Mouse (Mus musculus): ENCODE measurements at regions not wholly inside any gene's neighbourhood (a gene's known extent, or its start where the extent isn't known, plus 50 kb on each side); places are given as distances from the start of the nearest gene placed in this dataset.

DNA sequence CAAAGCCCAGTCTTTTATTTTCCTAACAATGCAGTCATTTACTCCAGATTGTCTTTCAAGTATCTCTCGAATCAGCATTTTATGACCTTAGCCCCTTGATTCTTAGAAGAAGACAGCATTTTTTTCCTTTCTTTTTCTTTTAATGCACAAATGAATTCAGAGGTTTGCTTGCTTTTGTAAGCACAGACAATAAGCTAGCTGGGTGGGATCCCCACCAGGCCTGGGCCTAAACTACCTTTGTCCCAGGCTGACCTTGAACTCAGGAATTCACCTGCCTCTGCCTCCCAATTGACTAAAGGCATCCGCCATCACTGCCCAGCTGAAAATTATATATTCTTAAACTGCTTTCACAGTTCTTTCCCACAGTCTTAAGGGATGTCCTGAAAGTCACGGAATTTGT, 195.5 kb upstream of the Ednra start:
- intact Hi-C loops (cut with DNase I) = no loop called here
- TF ChIP-seq CTCF (IDR thresholded peaks at IDR 0.05) = no peak
- Histone ChIP-seq H3K4me3 (no peak overlapping the region), H3K27ac (no peak overlapping the region)
- no peak for DNase-seq (ENCODE audit: extremely low spot score in 1 of 2, low spot score in 2 of 2)

GRCm38 (mm10) chr8:77921868-77922267, 197.6 kb upstream of the Ednra start:
- H3K27ac ChIP-seq = no peak overlapping the region
- no peak for TF ChIP-seq CTCF (IDR thresholded peaks at IDR 0.05)
- intact Hi-C loops (cut with DNase I) = no loop called here
- H3K4me3 ChIP-seq = no peak overlapping the region
- no peak for DNase-seq (ENCODE audit: extremely low spot score in 1 of 2, low spot score in 2 of 2)

DNA sequence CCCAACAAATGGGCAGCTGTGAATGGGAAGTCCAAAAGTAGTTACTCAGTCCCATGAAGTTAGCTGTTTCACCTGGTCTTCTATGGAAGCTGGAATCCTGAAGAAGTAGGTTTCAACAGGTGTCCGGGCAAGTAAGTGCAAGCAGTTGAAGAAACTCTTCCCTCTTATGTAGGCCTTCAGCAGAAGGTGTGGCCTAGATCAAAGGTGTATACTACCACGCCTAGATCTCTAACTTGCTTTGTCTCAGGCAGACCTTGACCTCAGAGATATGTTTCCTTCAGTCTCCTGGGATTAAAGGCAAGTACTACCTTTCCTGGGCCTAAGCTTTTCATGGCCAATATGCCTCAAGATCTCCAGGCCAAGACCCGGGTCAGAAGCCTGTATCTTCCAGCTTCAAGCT, 223.4 kb upstream of the Ednra start:
- TF ChIP-seq CTCF (IDR thresholded peaks at IDR 0.05) = no peak
- Histone ChIP-seq H3K4me3 (no peak overlapping the region), H3K27ac (no peak overlapping the region)
- intact Hi-C loops (cut with DNase I) = no loop called here
- DNase-seq (ENCODE audit: extremely low spot score in 1 of 2, low spot score in 2 of 2) = no peak

DNA sequence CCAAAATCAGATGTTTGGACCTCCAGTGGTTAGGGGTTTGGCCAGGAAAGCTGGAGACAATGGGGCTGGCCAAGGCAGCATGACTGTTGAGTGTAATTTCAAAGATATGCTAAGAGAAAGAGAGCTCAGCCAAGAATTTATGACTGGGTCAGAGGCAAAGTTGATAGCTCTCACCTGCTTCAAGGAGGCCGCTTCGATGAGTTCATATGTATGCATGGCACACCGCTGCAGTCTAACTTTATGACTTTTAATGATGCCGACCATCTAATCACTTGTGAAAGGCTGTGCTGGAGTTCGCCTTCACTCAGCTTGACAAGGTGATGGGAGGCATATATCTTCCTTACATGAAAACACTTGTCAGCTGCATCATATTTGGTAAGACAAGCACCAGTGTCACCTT, 225.4 kb upstream of the Ednra start:
- Histone ChIP-seq H3K27ac (no peak overlapping the region), H3K4me3 (no peak overlapping the region)
- intact Hi-C loops (cut with DNase I) = no loop called here
- no peak for TF ChIP-seq CTCF (IDR thresholded peaks at IDR 0.05)
- no peak for DNase-seq (ENCODE audit: extremely low spot score in 1 of 2, low spot score in 2 of 2)

GRCm38 (mm10) chr8:77958814-77959372, 234.6 kb upstream of the Ednra start:
- TF ChIP-seq CTCF (IDR thresholded peaks at IDR 0.05) = no peak
- DNase-seq (ENCODE audit: extremely low spot score in 1 of 2, low spot score in 2 of 2) = no peak
- H3K4me3 ChIP-seq = no peak overlapping the region
- H3K27ac ChIP-seq = no peak overlapping the region
- intact Hi-C loops (cut with DNase I) = no loop called here

DNA sequence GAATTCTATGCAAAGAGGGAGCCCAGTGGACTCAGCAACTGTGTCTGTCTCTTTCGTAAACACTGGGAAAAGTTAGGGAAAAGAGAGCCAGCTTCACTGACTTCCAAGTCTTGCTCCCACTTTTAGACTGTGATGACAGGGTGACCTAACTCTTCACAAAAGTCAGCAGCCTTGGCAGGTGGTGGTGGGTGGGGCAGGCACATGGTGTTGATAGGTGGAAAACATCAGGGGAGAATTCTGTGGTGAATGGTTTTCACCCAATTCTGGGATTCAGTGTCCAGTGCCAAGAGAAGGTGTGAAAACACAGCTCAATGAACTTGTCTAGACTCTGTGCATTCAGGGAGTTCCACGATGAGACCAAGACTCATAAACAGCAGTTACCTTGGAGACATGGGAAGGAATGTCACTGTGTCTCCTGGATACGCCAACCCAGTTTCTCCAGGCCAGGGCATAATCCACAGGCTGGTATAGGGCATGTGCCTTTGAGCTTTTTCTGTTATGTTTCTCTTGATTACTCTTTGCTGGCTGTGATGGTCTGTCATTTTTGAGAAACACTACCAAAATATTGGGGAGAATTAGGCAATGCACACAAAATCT, 238.9 kb upstream of the Ednra start:
- DNase-seq (ENCODE audit: extremely low spot score in 1 of 2, low spot score in 2 of 2) = no peak
- intact Hi-C loops (cut with DNase I) = no loop called here
- no peak overlapping the region for H3K4me3 ChIP-seq
- H3K27ac ChIP-seq = no peak overlapping the region
- TF ChIP-seq CTCF (IDR thresholded peaks at IDR 0.05) = no peak

GRCm38 (mm10) chr8:77970378-77970777, 242.7 kb upstream of the Ttc29 start:
- intact Hi-C loops (cut with DNase I) = no loop called here
- Histone ChIP-seq H3K27ac (no peak overlapping the region), H3K4me3 (no peak overlapping the region)
- DNase-seq (ENCODE audit: extremely low spot score in 1 of 2, low spot score in 2 of 2) = no peak
- TF ChIP-seq CTCF (IDR thresholded peaks at IDR 0.05) = no peak

DNA sequence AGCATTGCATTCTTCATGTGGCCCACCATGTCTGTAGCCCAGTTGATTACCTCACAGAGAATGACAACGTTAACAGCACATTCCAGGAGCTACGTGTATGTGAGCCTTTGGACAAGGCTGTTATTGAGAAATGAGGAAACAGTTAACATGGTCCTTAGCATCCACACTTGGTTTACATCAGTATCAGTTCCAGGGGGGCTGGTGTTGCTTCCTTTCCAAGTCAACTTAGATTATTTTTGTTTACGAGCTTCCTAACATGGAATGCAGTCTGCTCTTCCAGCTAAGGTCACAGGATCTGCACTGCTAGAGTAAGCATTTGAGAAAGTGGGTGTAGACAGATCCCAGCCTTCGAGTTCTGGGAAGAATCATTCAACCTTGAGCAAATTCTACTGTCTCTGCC, 239.4 kb upstream of the Ttc29 start:
- DNase-seq (ENCODE audit: extremely low spot score in 1 of 2, low spot score in 2 of 2) = no peak
- Histone ChIP-seq H3K27ac (no peak overlapping the region), H3K4me3 (no peak overlapping the region)
- TF ChIP-seq CTCF (IDR thresholded peaks at IDR 0.05) = no peak
- intact Hi-C loops (cut with DNase I) = no loop called here

- Histone ChIP-seq H3K4me3 (no peak overlapping the region), H3K27ac (no peak overlapping the region)
- DNase-seq (ENCODE audit: extremely low spot score in 1 of 2, low spot score in 2 of 2) = no peak
- intact Hi-C loops (cut with DNase I) = no loop called here
- TF ChIP-seq CTCF (IDR thresholded peaks at IDR 0.05) = no peak
Observed at GRCm38 (mm10) chr8:77979106-77979505, 234.0 kb upstream of the Ttc29 start.

DNA sequence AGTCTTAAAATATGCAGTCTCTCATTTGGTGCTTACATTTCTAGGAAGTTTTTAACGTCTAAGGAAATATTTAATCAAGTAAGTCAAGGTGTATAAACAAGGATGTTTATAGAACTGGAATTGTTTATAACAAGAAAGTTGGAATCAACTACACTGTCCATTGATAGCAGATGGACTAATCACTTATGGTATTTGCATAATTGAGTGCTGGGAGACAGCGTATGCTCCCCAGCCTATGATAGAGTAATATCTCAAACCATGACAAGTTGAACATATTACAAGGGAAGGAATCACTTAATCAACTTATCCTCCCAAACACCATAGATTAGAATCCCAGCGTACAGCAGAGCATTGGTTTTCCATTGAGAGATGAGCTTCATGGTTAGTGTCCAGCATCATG, 232.4 kb upstream of the Ttc29 start:
- H3K4me3 ChIP-seq = no peak overlapping the region
- intact Hi-C loops (cut with DNase I) = no loop called here
- no peak overlapping the region for H3K27ac ChIP-seq

DNA sequence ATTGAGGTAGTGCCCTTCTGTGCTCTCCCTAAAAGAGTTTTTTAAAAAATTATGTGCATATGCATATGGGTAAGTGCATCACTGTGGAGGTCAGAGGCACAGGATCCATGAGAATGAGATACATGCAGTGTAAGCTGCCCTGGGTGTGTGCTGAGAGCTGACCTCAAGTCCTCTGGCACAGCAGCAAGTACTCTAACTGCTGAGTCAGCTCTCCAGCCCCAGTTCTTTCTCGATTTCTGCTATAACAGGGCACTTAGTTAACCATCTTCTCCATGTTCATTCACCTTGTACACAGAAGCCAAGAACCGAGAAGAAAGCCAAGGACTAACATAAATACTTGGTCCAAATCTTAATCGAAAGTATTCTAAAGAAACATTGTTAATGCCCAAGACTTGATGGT, 231.1 kb upstream of the Ttc29 start:
- no peak overlapping the region for H3K27ac ChIP-seq
- DNase-seq (ENCODE audit: extremely low spot score in 1 of 2, low spot score in 2 of 2) = no peak
- intact Hi-C loops (cut with DNase I) = no loop called here
- TF ChIP-seq CTCF (IDR thresholded peaks at IDR 0.05) = no peak
- no peak overlapping the region for H3K4me3 ChIP-seq

More for the DNA sequence above, 232.4 kb upstream of the Ttc29 start:
- TF ChIP-seq CTCF (IDR thresholded peaks at IDR 0.05) = no peak
- DNase-seq (ENCODE audit: extremely low spot score in 1 of 2, low spot score in 2 of 2) = no peak

DNA sequence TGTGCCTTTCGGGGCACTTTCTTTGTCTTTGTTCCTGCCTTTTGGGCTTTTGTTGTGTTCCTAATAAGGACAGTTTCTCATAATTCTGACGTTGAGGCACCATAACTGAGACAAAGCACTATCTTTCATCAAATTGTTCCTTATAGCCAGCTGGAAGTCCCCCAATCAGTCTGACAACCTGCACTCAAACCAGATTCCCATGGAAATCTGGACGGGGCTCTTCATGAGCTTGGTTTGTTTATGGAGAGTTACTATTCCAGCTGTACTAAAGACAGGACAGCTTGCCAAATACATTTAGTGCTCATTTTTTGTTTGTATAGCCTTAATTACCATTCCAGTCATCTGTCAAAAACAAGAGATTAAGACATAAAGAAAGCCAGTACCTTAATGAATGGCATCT, 229.6 kb upstream of the Ttc29 start:
- H3K4me3 ChIP-seq = no peak overlapping the region
- no peak for TF ChIP-seq CTCF (IDR thresholded peaks at IDR 0.05)
- intact Hi-C loops (cut with DNase I) = no loop called here
- no peak for DNase-seq (ENCODE audit: extremely low spot score in 1 of 2, low spot score in 2 of 2)
- H3K27ac ChIP-seq = no peak overlapping the region

- no peak overlapping the region for H3K4me3 ChIP-seq
- TF ChIP-seq CTCF (IDR thresholded peaks at IDR 0.05) = no peak
- intact Hi-C loops (cut with DNase I) = no loop called here
- DNase-seq (ENCODE audit: extremely low spot score in 1 of 2, low spot score in 2 of 2) = no peak
- H3K27ac ChIP-seq = no peak overlapping the region
Observed at GRCm38 (mm10) chr8:77987237-77987636, 225.9 kb upstream of the Ttc29 start.

Data from left cerebral cortex, adult 2 months (tissue).